Mouse (Mus musculus): Measurements from ENCODE around the gene Trim17. TPM values are rescaled to one million over a fixed set of nuclear protein-coding genes. Genes with fewer than 3 reads are reported as not detected.

Gene Trim17
- polyA plus RNA-seq (2014; fragmentation: Nextera tagmentation; extraction: Ambion mirVana): 0.14 and 0.22 TPM in 2 replicates

GRCm38 (mm10) chr11:58954420-58955142, at the start of gene Trim17, which contains the start of gene Hist3h2a:
TSS of gene Trim17 (plus strand) at chr11:58954685.
TSS of gene Hist3h2a (plus strand) at chr11:58954685.
- H3K4me3 ChIP-seq (ENCODE audit: low read depth, low read length): peak within 1 kb of the TSS; percentile 53
- H3K4me2 ChIP-seq: peak within 1 kb of the TSS; percentile 85
- under 1% methylated on average over 49 of the region's 49 CpGs for WGBS
- no peaks in the 10 kb centered on the region for H3K9me3 ChIP-seq (ENCODE audit: low read depth, low read length)
- H3K27me3 ChIP-seq (ENCODE audit: insufficient read depth, low read length): peaks cover 20% of the 10 kb centered on the region
- TF ChIP-seq CTCF (IDR thresholded peaks at IDR 0.05; ENCODE audit: low read depth): peak; percentile 69
- DNase-seq (peak; percentile 99), ATAC-seq (ENCODE audit: insufficient read depth) (peak; percentile 92)
- H3K36me3 ChIP-seq (ENCODE audit: insufficient read depth): peaks cover 8% of the 10 kb centered on the region; the same call in 1 of the 2 replicates
- H3K9ac ChIP-seq: peak within 1 kb of the TSS; percentile 87
- H3K4me1 ChIP-seq (ENCODE audit: insufficient read depth): peaks cover 5% of the 10 kb centered on the region; the same call in 1 of the 2 replicates
- peak within 1 kb of the TSS; percentile 100 for H3K27ac ChIP-seq (ENCODE audit: low read depth)

- H3K36me3 ChIP-seq (ENCODE audit: insufficient read depth): peaks cover 22% of the 10 kb centered on the region
- no peak overlapping the region for H3K9ac ChIP-seq
- H3K27me3 ChIP-seq (ENCODE audit: insufficient read depth, low read length): no peaks in the 10 kb centered on the region
- peak overlapping the region; percentile 90; the same call in 1 of the 2 replicates for H3K4me2 ChIP-seq
- H3K9me3 ChIP-seq (ENCODE audit: low read depth, low read length): no peaks in the 10 kb centered on the region
- no peaks in the 10 kb centered on the region for H3K4me1 ChIP-seq (ENCODE audit: insufficient read depth)
- 0 out of 2 replicates have a peak, but pooled peaks have one; percentile 6 for ATAC-seq (ENCODE audit: insufficient read depth)
- peak; percentile 68 for DNase-seq
- TF ChIP-seq CTCF (IDR thresholded peaks at IDR 0.05; ENCODE audit: low read depth): no peak
- H3K27ac ChIP-seq (ENCODE audit: low read depth): no peak overlapping the region
- H3K4me3 ChIP-seq (ENCODE audit: low read depth, low read length): peak overlapping the region; percentile 75
- 44% methylated on average over 6 of the region's 6 CpGs for WGBS
Observed at GRCm38 (mm10) chr11:58904838-58905237, 49.6 kb upstream of the Trim17 start.

DNA sequence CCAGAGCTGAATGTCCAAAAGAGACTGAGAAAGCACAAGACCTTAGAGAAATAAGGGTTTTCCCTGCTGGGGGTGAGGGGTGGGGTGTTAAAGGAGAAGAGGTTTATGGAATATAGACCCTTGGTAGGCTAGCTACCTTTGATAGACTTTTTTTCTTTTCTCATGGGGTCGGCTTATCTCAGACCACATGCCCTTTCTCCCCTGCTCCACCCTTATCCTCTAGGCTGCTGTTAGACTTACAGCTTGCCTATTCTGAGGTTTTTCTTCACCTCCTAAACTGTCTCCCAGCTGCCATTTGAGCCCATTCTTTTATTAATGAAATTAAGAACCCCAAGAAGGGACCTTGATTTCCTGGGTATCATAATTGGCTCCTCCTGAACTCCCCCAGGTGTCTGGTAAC, 40.7 kb upstream of the Trim17 start:
- Histone ChIP-seq H3K9ac (no peak overlapping the region), H3K36me3 (ENCODE audit: insufficient read depth) (no peaks in the 10 kb centered on the region), H3K4me1 (ENCODE audit: insufficient read depth) (no peaks in the 10 kb centered on the region), H3K4me3 (ENCODE audit: low read depth, low read length) (no peak overlapping the region), H3K27ac (ENCODE audit: low read depth) (no peak overlapping the region), H3K4me2 (peak overlapping the region; percentile 66; the same call in 1 of the 2 replicates), H3K9me3 (ENCODE audit: low read depth, low read length) (no peaks in the 10 kb centered on the region), H3K27me3 (ENCODE audit: insufficient read depth, low read length) (no peaks in the 10 kb centered on the region)
- 100% methylated on average over 1 of the region's 1 CpGs for WGBS
- TF ChIP-seq CTCF (IDR thresholded peaks at IDR 0.05; ENCODE audit: low read depth): no peak
- no peak for ATAC-seq (ENCODE audit: insufficient read depth)
- no peak for DNase-seq

- 9% methylated on average over 17 of the region's 17 CpGs for WGBS
- peak overlapping the region; percentile 66 for H3K4me2 ChIP-seq
- DNase-seq: peak; percentile 80
- peak; percentile 28; the same call in 1 of the 2 replicates for ATAC-seq (ENCODE audit: insufficient read depth)
- H3K9ac ChIP-seq: peak overlapping the region; percentile 49
- H3K4me3 ChIP-seq (ENCODE audit: low read depth, low read length): peak overlapping the region; percentile 33
- no peaks in the 10 kb centered on the region for H3K9me3 ChIP-seq (ENCODE audit: low read depth, low read length)
- no peaks in the 10 kb centered on the region for H3K4me1 ChIP-seq (ENCODE audit: insufficient read depth)
- no peaks in the 10 kb centered on the region for H3K36me3 ChIP-seq (ENCODE audit: insufficient read depth)
- peak; percentile 77 for TF ChIP-seq CTCF (IDR thresholded peaks at IDR 0.05; ENCODE audit: low read depth)
- H3K27me3 ChIP-seq (ENCODE audit: insufficient read depth, low read length): no peaks in the 10 kb centered on the region
- H3K27ac ChIP-seq (ENCODE audit: low read depth): no peak overlapping the region
Observed at GRCm38 (mm10) chr11:58914461-58915028, 39.9 kb upstream of the Trim17 start.

DNA sequence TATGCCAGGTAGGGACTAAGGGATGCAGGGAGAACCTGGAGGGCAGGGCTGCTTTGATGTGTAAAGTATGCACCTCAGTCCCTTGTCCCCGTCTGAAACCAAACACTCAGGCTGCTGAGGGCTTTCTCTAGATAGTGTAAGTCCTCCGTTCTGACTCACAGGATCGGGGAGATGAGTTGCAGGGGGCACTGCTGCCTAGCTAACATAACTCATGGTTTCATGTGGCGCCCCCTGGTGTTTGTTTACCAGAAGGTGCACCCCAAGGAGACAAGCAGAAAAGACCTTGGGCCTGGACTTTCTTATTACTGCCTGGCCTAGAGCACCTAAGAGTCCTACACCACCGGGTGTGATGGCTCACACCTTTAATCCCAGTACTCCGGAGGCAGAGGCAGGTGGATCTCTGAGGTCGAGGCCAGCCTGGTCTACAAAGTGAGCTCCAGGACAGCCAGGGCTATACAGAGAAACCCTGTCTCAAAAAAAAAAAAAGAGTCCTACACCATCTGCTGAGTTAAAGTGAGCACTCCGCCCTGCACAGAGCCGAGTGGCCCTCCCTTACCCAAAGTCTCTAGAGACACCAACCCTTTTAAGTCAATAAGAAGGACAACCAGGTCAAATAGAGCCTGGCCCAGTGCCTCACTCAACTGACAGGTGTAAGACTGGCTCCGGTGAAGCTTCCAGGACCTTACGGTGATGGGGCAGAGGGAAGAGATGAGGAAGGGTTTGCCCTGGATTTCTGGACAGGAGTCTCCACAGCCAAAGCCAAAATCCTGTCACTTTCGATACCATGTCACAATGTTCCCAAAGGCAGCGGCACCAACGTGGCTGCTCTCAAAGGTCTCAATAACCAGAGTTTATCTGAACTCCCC, 37.4 kb upstream of the Trim17 start:
- H3K4me3 ChIP-seq (ENCODE audit: low read depth, low read length): no peak overlapping the region
- peak; percentile 68 for DNase-seq
- TF ChIP-seq CTCF (IDR thresholded peaks at IDR 0.05; ENCODE audit: low read depth): peak; percentile 63
- ATAC-seq (ENCODE audit: insufficient read depth): peak; percentile 47; the same call in 1 of the 2 replicates
- WGBS: 47% methylated on average over 14 of the region's 14 CpGs
- H3K9ac ChIP-seq: no peak overlapping the region
- no peak overlapping the region for H3K4me2 ChIP-seq
- H3K27me3 ChIP-seq (ENCODE audit: insufficient read depth, low read length): no peaks in the 10 kb centered on the region
- H3K27ac ChIP-seq (ENCODE audit: low read depth): no peak overlapping the region
- H3K9me3 ChIP-seq (ENCODE audit: low read depth, low read length): no peaks in the 10 kb centered on the region
- H3K36me3 ChIP-seq (ENCODE audit: insufficient read depth): no peaks in the 10 kb centered on the region
- H3K4me1 ChIP-seq (ENCODE audit: insufficient read depth): no peaks in the 10 kb centered on the region

DNA sequence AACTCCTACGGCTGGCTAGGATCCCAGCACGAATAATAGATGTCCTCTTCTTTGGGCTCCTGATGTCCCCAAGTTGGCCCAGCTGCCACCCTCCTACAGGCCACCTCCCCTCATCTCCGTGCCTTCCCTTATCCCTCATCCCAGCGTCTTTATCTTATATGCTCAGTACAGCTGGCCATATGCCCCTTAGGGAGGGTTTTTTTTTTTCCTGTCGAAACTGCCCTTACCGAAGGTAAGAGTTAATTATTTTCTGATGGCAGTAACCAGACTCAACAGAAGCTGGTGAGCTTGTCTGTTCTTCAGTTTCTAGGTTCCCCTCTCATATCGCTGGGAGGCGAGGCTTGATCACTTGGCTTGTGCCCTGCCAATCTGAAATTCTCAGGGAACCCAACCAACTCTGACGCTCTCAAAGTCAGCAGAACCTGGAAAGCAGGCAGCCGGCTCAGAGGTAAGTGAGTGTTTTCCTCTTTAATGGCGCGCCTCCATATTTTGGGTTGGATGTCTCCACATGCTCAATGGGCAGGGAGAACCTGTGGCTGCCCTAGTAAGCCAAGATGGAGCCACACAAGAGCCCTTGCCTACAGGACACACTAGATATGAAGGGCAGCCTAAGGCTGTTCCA, 36.6 kb upstream of the Trim17 start, which contains the start of gene Btnl10:
Gene Btnl10, plus strand, starts transcription at position 164 of the 622 bp plus-strand sequence.
- no peaks in the 10 kb centered on the region for H3K4me1 ChIP-seq (ENCODE audit: insufficient read depth)
- no peak within 1 kb of the TSS for H3K27ac ChIP-seq (ENCODE audit: low read depth)
- no peaks in the 10 kb centered on the region for H3K36me3 ChIP-seq (ENCODE audit: insufficient read depth)
- DNase-seq (no peak), ATAC-seq (ENCODE audit: insufficient read depth) (no peak)
- no peaks in the 10 kb centered on the region for H3K27me3 ChIP-seq (ENCODE audit: insufficient read depth, low read length)
- peak within 1 kb of the TSS; percentile 8; the same call in 1 of the 2 replicates for H3K4me3 ChIP-seq (ENCODE audit: low read depth, low read length)
- peak within 1 kb of the TSS; percentile 29; the same call in 1 of the 2 replicates for H3K9ac ChIP-seq
- no peaks in the 10 kb centered on the region for H3K9me3 ChIP-seq (ENCODE audit: low read depth, low read length)
- no peak for TF ChIP-seq CTCF (IDR thresholded peaks at IDR 0.05; ENCODE audit: low read depth)
- H3K4me2 ChIP-seq: no peak within 1 kb of the TSS; the same call in 1 of the 2 replicates
- WGBS: 76% methylated on average over 12 of the region's 12 CpGs

All from lung, embryonic 14.5 days (tissue).